Mouse (Mus musculus) erythroid progenitor cell, adult 5-6 weeks (primary cell): ENCODE measurements around the gene Mrfap1. TPM values are rescaled to one million over a fixed set of nuclear protein-coding genes. Genes with fewer than 3 reads are reported as not detected.

Source experiments
- total RNA-seq, 2 experiments: library from RNA; stranded (forward) in 1 of 2; stranded (reverse) in 1 of 2; fragments of 150-400 nt in 1 of 2; fragments of 186-747, 209-891 nt in 1 of 2; gene quantifications; 2 replicates each; pipeline versions ENCODE4 v1.2.3 to v1.2.4; 2015 to 2017; ENCODE audit warnings: low replicate concordance in 2 of 2

The Mrfap1 gene
- total RNA-seq, 2 experiments from 2014 or later = 94.0 to 105 TPM

Other genes with a start within 250 kb of the Mrfap1 start
- gene Tbc1d14, start 203.5 kb downstream of the Mrfap1 start, total RNA-seq (2015; ENCODE audit: low replicate concordance) = 13.0 and 16.9 TPM in 2 replicates
- gene Tbc1d14, start 203.5 kb downstream of the Mrfap1 start, total RNA-seq (2017; ENCODE audit: low replicate concordance) = 17.2 and 21.9 TPM in 2 replicates
- gene D5Ertd579e, start 100.7 kb downstream of the Mrfap1 start, total RNA-seq (2015; ENCODE audit: low replicate concordance) = 139 and 143 TPM in 2 replicates
- gene D5Ertd579e, start 100.7 kb downstream of the Mrfap1 start, total RNA-seq (2017; ENCODE audit: low replicate concordance) = 235 and 242 TPM in 2 replicates
- 5.0 and 10.5 TPM in 2 replicates for gene Bloc1s4, start 48.1 kb downstream of the Mrfap1 start, total RNA-seq (2015; ENCODE audit: low replicate concordance)
- gene Bloc1s4, start 48.1 kb downstream of the Mrfap1 start, total RNA-seq (2017; ENCODE audit: low replicate concordance) = 7.9 and 13.1 TPM in 2 replicates
- 7.2 and 14.3 TPM in 2 replicates for gene Man2b2, start 33.9 kb upstream of the Mrfap1 start, total RNA-seq (2015; ENCODE audit: low replicate concordance)
- 2.7 and 3.8 TPM in 2 replicates for gene Man2b2, start 33.9 kb upstream of the Mrfap1 start, total RNA-seq (2017; ENCODE audit: low replicate concordance)
- gene Ppp2r2c, start 71.7 kb upstream of the Mrfap1 start, total RNA-seq (2015; ENCODE audit: low replicate concordance) = not detected in 2 replicates
- not detected in 2 replicates for gene Ppp2r2c, start 71.7 kb upstream of the Mrfap1 start, total RNA-seq (2017; ENCODE audit: low replicate concordance)
- 0.72 TPM in 1 of 2 replicates, not detected in the other for gene Wfs1, start 192.4 kb upstream of the Mrfap1 start, total RNA-seq (2015; ENCODE audit: low replicate concordance)
- gene Wfs1, start 192.4 kb upstream of the Mrfap1 start, total RNA-seq (2017; ENCODE audit: low replicate concordance) = 0.13 and 3.5 TPM in 2 replicates